Mouse (Mus musculus): ENCODE measurements around the gene Igsf8. TPM values are rescaled to one million over a fixed set of nuclear protein-coding genes. Genes with fewer than 3 reads are reported as not detected.

The Igsf8 gene
- polyA plus RNA-seq, 1 experiment: 25.4 TPM

DNA sequence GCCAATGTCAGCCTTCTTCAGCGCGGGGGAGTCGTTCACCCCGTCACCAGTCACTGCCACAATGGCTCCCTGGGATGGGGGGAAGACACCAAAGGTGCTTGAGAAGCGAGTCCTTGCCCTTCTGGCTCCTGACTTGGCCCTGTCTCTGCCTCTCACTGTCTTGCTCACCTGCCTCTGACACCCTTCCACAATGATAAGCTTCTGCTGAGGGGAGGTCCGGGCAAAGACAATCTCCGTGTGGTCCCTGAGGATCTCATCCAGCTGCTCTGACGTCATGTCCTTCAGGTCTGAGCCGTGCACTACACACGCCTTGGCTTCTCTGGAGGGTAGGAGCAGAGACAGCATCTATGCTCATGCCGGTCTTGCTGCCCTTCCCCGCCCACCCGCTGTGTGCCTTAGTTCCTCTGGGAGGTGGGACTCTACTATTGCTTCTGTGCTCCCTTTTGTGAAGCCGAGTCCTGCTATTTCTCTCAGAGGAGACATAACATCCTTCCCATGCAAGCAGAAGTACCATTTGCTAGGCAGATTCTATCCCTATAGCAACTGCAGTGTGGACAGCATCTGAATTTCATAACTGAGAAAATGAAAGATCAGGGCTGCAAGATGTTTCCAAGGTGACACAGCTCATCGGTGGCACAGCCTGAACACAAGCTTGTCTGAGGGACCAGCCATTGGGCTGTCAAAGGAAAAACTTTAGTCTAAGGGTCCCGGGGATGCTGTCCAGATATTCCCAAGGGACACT is 18.5 kb downstream of the Igsf8 start:
- Histone ChIP-seq H3K4me3 (replicated peaks; ENCODE audit: control insufficient read depth, low read depth, low read length) (no peak overlapping the region), H3K27ac (ENCODE audit: control insufficient read depth, insufficient read depth, low read depth, low read length, poor library complexity) (no peak overlapping the region), H3K4me1 (ENCODE audit: control insufficient read depth, insufficient read depth, low read length) (no peaks in the 10 kb centered on the region; the same call in 1 of the 2 replicates)
- WGBS: 78% methylated on average over 16 of the region's 16 CpGs
- no peak for TF ChIP-seq POLR2A (IDR thresholded peaks at IDR 0.05; ENCODE audit: borderline replicate concordance, control insufficient read depth, low read depth, low read length)
- TF ChIP-seq CTCF (IDR thresholded peaks at IDR 0.05; ENCODE audit: control insufficient read depth, insufficient read depth, low read length): no peak

- H3K27ac ChIP-seq (ENCODE audit: control insufficient read depth, insufficient read depth, low read depth, low read length, poor library complexity): no peak overlapping the region
- WGBS: 78% methylated on average over 10 of the region's 10 CpGs
- TF ChIP-seq CTCF (IDR thresholded peaks at IDR 0.05; ENCODE audit: control insufficient read depth, insufficient read depth, low read length) (no peak), POLR2A (IDR thresholded peaks at IDR 0.05; ENCODE audit: borderline replicate concordance, control insufficient read depth, low read depth, low read length) (no peak)
- H3K4me3 ChIP-seq (replicated peaks; ENCODE audit: control insufficient read depth, low read depth, low read length): no peak overlapping the region
- no peaks in the 10 kb centered on the region; the same call in 1 of the 2 replicates for H3K4me1 ChIP-seq (ENCODE audit: control insufficient read depth, insufficient read depth, low read length)
These were observed 20.2 kb downstream of the Igsf8 start for GRCm38 (mm10) chr1:172281522-172282254.

- no peak overlapping the region for H3K27ac ChIP-seq (ENCODE audit: control insufficient read depth, insufficient read depth, low read depth, low read length, poor library complexity)
- H3K4me3 ChIP-seq (replicated peaks; ENCODE audit: control insufficient read depth, low read depth, low read length): no peak overlapping the region
- H3K4me1 ChIP-seq (ENCODE audit: control insufficient read depth, insufficient read depth, low read length): no peaks in the 10 kb centered on the region
- no peak for TF ChIP-seq POLR2A (IDR thresholded peaks at IDR 0.05; ENCODE audit: borderline replicate concordance, control insufficient read depth, low read depth, low read length)
- TF ChIP-seq CTCF (IDR thresholded peaks at IDR 0.05; ENCODE audit: control insufficient read depth, insufficient read depth, low read length): no peak
- 85% methylated on average over 6 of the region's 6 CpGs for WGBS
These were observed 21.6 kb downstream of the Igsf8 start for GRCm38 (mm10) chr1:172283073-172283472.

- no peak overlapping the region for H3K27ac ChIP-seq (ENCODE audit: control insufficient read depth, insufficient read depth, low read depth, low read length, poor library complexity)
- WGBS: 94% methylated on average over 14 of the region's 14 CpGs
- TF ChIP-seq POLR2A (IDR thresholded peaks at IDR 0.05; ENCODE audit: borderline replicate concordance, control insufficient read depth, low read depth, low read length) (no peak), CTCF (IDR thresholded peaks at IDR 0.05; ENCODE audit: control insufficient read depth, insufficient read depth, low read length) (no peak)
- no peaks in the 10 kb centered on the region for H3K4me1 ChIP-seq (ENCODE audit: control insufficient read depth, insufficient read depth, low read length)
- H3K4me3 ChIP-seq (replicated peaks; ENCODE audit: control insufficient read depth, low read depth, low read length): no peak overlapping the region
These were observed 22.8 kb downstream of the Igsf8 start for GRCm38 (mm10) chr1:172284221-172284620.

DNA sequence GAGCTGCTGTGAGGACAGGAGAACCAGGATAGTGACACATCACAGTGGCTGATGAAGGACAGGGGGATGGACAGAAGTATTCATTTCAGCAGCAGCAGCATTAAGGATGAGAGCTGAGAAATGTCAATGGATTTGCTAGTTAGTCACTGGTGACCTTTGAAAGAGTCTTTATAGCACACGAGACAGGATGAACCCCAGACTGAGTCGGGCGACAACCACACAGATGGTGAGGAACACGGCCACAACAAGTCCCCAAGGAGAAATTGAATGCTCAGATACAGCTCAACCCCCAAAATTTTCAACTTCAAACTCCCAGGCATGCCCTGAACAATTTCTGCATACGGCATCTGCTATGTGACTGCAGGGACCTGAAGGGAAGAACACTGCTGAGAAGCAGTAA is 25.3 kb downstream of the Igsf8 start:
- WGBS: 78% methylated on average over 5 of the region's 5 CpGs

DNA sequence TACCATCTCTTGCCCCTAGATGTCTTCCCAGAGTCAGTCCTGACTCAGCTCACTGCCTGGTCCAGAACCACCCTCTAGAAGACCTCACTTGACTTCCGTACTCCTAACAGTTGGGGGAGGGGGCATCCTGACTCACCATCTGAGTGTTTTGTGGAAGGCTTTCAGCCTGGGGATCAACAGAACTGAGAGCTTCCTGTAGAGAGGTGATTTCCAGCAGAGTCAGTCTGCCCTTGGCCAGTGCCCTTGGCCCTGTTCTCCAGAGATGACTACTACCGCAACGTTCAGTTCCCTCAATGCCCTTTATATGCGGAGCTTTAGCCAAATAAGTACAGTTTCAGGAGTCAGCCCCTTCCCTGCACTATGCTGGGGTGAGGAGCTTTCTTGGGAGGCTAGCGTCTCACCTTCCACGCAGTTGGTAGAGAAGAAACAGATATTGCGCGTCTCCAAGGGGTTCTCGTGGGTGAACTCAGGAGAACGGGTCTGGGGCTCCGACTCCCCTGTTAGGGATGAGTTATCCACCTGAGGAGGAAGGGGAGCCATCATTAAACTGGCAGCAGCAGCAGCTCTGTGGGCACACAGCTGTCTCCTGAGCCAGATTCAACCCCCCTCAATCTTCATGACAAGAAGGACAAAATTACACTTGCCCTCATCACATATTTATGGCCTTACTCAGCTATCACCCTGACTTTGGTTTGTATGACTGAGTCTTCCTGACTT is 27.6 kb downstream of the Igsf8 start:
- 86% methylated on average over 11 of the region's 11 CpGs for WGBS
- no peaks in the 10 kb centered on the region for H3K4me1 ChIP-seq (ENCODE audit: control insufficient read depth, insufficient read depth, low read length)
- no peak overlapping the region for H3K4me3 ChIP-seq (replicated peaks; ENCODE audit: control insufficient read depth, low read depth, low read length)
- no peak for TF ChIP-seq POLR2A (IDR thresholded peaks at IDR 0.05; ENCODE audit: borderline replicate concordance, control insufficient read depth, low read depth, low read length)
- TF ChIP-seq CTCF (IDR thresholded peaks at IDR 0.05; ENCODE audit: control insufficient read depth, insufficient read depth, low read length): no peak
- no peak overlapping the region for H3K27ac ChIP-seq (ENCODE audit: control insufficient read depth, insufficient read depth, low read depth, low read length, poor library complexity)

More for the DNA sequence above, 25.3 kb downstream of the Igsf8 start:
- H3K4me1 ChIP-seq (ENCODE audit: control insufficient read depth, insufficient read depth, low read length): no peaks in the 10 kb centered on the region
- no peak overlapping the region for H3K4me3 ChIP-seq (replicated peaks; ENCODE audit: control insufficient read depth, low read depth, low read length)
- no peak for TF ChIP-seq CTCF (IDR thresholded peaks at IDR 0.05; ENCODE audit: control insufficient read depth, insufficient read depth, low read length)
- no peak for TF ChIP-seq POLR2A (IDR thresholded peaks at IDR 0.05; ENCODE audit: borderline replicate concordance, control insufficient read depth, low read depth, low read length)
- H3K27ac ChIP-seq (ENCODE audit: control insufficient read depth, insufficient read depth, low read depth, low read length, poor library complexity): no peak overlapping the region

DNA sequence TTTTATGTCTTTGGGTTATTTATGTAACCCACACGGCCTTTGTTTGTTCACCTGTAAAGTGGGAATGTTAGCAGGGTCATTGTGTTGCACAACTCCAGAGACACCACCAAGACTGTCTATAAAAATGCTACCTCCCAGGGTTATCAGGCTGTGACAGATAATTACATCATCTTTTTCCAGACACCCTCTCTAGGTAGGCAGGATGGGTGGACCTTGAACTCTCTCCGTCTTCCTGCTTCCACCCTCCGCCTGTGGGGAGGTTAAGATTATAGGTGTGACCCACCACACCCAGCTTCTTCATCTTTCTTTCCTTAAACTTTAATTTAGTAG is 28.1 kb downstream of the Igsf8 start:
- no peaks in the 10 kb centered on the region for H3K4me1 ChIP-seq (ENCODE audit: control insufficient read depth, insufficient read depth, low read length)
- no peak overlapping the region for H3K4me3 ChIP-seq (replicated peaks; ENCODE audit: control insufficient read depth, low read depth, low read length)
- no peak for TF ChIP-seq CTCF (IDR thresholded peaks at IDR 0.05; ENCODE audit: control insufficient read depth, insufficient read depth, low read length)
- no peak for TF ChIP-seq POLR2A (IDR thresholded peaks at IDR 0.05; ENCODE audit: borderline replicate concordance, control insufficient read depth, low read depth, low read length)
- 71% methylated on average over 3 of the region's 3 CpGs for WGBS
- H3K27ac ChIP-seq (ENCODE audit: control insufficient read depth, insufficient read depth, low read depth, low read length, poor library complexity): no peak overlapping the region

- TF ChIP-seq CTCF (IDR thresholded peaks at IDR 0.05; ENCODE audit: control insufficient read depth, insufficient read depth, low read length) (no peak), POLR2A (IDR thresholded peaks at IDR 0.05; ENCODE audit: borderline replicate concordance, control insufficient read depth, low read depth, low read length) (no peak)
- H3K4me3 ChIP-seq (replicated peaks; ENCODE audit: control insufficient read depth, low read depth, low read length): no peak overlapping the region
- H3K27ac ChIP-seq (ENCODE audit: control insufficient read depth, insufficient read depth, low read depth, low read length, poor library complexity): no peak overlapping the region
- WGBS: 90% methylated on average over 2 of the region's 2 CpGs
- no peaks in the 10 kb centered on the region for H3K4me1 ChIP-seq (ENCODE audit: control insufficient read depth, insufficient read depth, low read length)
These were observed 31.4 kb downstream of the Igsf8 start for GRCm38 (mm10) chr1:172292880-172293279.
